Mouse (Mus musculus): ENCODE results near the gene Glod4. TPM values are rescaled to one million over a fixed set of nuclear protein-coding genes. Genes with fewer than 3 reads are reported as not detected.

Gene Glod4
- total and polyA plus RNA-seq, 2 experiments from 2014 or later = 63.5 to 116 TPM

- Histone ChIP-seq H3K27ac (ENCODE audit: low read depth, low read length) (no peak overlapping the region), H3K36me3 (ENCODE audit: insufficient read depth, low read length) (0 out of 2 replicates have a peak, but pooled peaks cover 2% of the 10 kb centered on the region), H3K4me1 (ENCODE audit: insufficient read depth, low read length) (peaks cover 6% of the 10 kb centered on the region), H3K27me3 (ENCODE audit: insufficient read depth, low read length) (no peaks in the 10 kb centered on the region), H3K9me3 (ENCODE audit: low read length) (no peaks in the 10 kb centered on the region), H3K9ac (replicated peaks; ENCODE audit: low read length, poor library complexity, severe bottlenecking) (no peak overlapping the region), H3K4me2 (ENCODE audit: low read depth, low read length, poor library complexity, severe bottlenecking) (no peak overlapping the region), H3K4me3 (ENCODE audit: low read depth, low read length) (no peak overlapping the region)
- no peak for DNase-seq (ENCODE audit: low spot score)
- no peak for ATAC-seq (ENCODE audit: low FRiP score)
- no peak for TF ChIP-seq CTCF (IDR thresholded peaks at IDR 0.05)
- WGBS = 88% methylated on average over 8 of the region's 8 CpGs
These were observed 97.1 kb downstream of the Glod4 start for GRCm38 (mm10) chr11:76146187-76147010.

- WGBS = 93% methylated on average over 1 of the region's 1 CpGs
- H3K27me3 ChIP-seq (ENCODE audit: insufficient read depth, low read length) = no peaks in the 10 kb centered on the region
- no peak for ATAC-seq (ENCODE audit: low FRiP score)
- H3K9ac ChIP-seq (replicated peaks; ENCODE audit: low read length, poor library complexity, severe bottlenecking) = no peak overlapping the region
- H3K9me3 ChIP-seq (ENCODE audit: low read length) = no peaks in the 10 kb centered on the region
- no peak for DNase-seq (ENCODE audit: low spot score)
- H3K36me3 ChIP-seq (ENCODE audit: insufficient read depth, low read length) = no peaks in the 10 kb centered on the region
- TF ChIP-seq CTCF (IDR thresholded peaks at IDR 0.05) = no peak
- peaks cover 6% of the 10 kb centered on the region for H3K4me1 ChIP-seq (ENCODE audit: insufficient read depth, low read length)
- no peak overlapping the region for H3K4me3 ChIP-seq (ENCODE audit: low read depth, low read length)
- no peak overlapping the region for H3K27ac ChIP-seq (ENCODE audit: low read depth, low read length)
- H3K4me2 ChIP-seq (ENCODE audit: low read depth, low read length, poor library complexity, severe bottlenecking) = no peak overlapping the region
These were observed 98.4 kb downstream of the Glod4 start for GRCm38 (mm10) chr11:76145169-76145568.

GRCm38 (mm10) chr11:76144386-76144785 lies 99.1 kb downstream of the Glod4 start:
- H3K4me3 ChIP-seq (ENCODE audit: low read depth, low read length) = no peak overlapping the region
- ATAC-seq (ENCODE audit: low FRiP score) = no peak
- H3K27ac ChIP-seq (ENCODE audit: low read depth, low read length) = no peak overlapping the region
- no peak for DNase-seq (ENCODE audit: low spot score)
- no peak overlapping the region for H3K9ac ChIP-seq (replicated peaks; ENCODE audit: low read length, poor library complexity, severe bottlenecking)
- H3K27me3 ChIP-seq (ENCODE audit: insufficient read depth, low read length) = no peaks in the 10 kb centered on the region
- H3K9me3 ChIP-seq (ENCODE audit: low read length) = no peaks in the 10 kb centered on the region
- peaks cover 6% of the 10 kb centered on the region for H3K4me1 ChIP-seq (ENCODE audit: insufficient read depth, low read length)
- no peak overlapping the region for H3K4me2 ChIP-seq (ENCODE audit: low read depth, low read length, poor library complexity, severe bottlenecking)
- TF ChIP-seq CTCF (IDR thresholded peaks at IDR 0.05) = no peak
- 95% methylated on average over 8 of the region's 8 CpGs for WGBS
- no peaks in the 10 kb centered on the region for H3K36me3 ChIP-seq (ENCODE audit: insufficient read depth, low read length)

- Histone ChIP-seq H3K9ac (replicated peaks; ENCODE audit: low read length, poor library complexity, severe bottlenecking) (no peak overlapping the region), H3K36me3 (ENCODE audit: insufficient read depth, low read length) (peaks cover 40% of the 10 kb centered on the region), H3K9me3 (ENCODE audit: low read length) (no peaks in the 10 kb centered on the region), H3K4me2 (ENCODE audit: low read depth, low read length, poor library complexity, severe bottlenecking) (no peak overlapping the region), H3K27ac (ENCODE audit: low read depth, low read length) (no peak overlapping the region), H3K4me3 (ENCODE audit: low read depth, low read length) (no peak overlapping the region), H3K27me3 (ENCODE audit: insufficient read depth, low read length) (no peaks in the 10 kb centered on the region), H3K4me1 (ENCODE audit: insufficient read depth, low read length) (no peaks in the 10 kb centered on the region)
- 83% methylated on average over 3 of the region's 3 CpGs for WGBS
- no peak for ATAC-seq (ENCODE audit: low FRiP score)
- no peak for TF ChIP-seq CTCF (IDR thresholded peaks at IDR 0.05)
- no peak for DNase-seq (ENCODE audit: low spot score)
These were observed 105.5 kb downstream of the Glod4 start for GRCm38 (mm10) chr11:76137996-76138395.

GRCm38 (mm10) chr11:76135641-76136437 lies 107.7 kb downstream of the Glod4 start:
- Histone ChIP-seq H3K9ac (replicated peaks; ENCODE audit: low read length, poor library complexity, severe bottlenecking) (no peak overlapping the region), H3K27me3 (ENCODE audit: insufficient read depth, low read length) (no peaks in the 10 kb centered on the region), H3K4me3 (ENCODE audit: low read depth, low read length) (no peak overlapping the region), H3K9me3 (ENCODE audit: low read length) (no peaks in the 10 kb centered on the region), H3K36me3 (ENCODE audit: insufficient read depth, low read length) (peaks cover 40% of the 10 kb centered on the region), H3K4me1 (ENCODE audit: insufficient read depth, low read length) (no peaks in the 10 kb centered on the region), H3K27ac (ENCODE audit: low read depth, low read length) (no peak overlapping the region), H3K4me2 (ENCODE audit: low read depth, low read length, poor library complexity, severe bottlenecking) (no peak overlapping the region)
- WGBS = 89% methylated on average over 7 of the region's 7 CpGs
- no peak for DNase-seq (ENCODE audit: low spot score)
- ATAC-seq (ENCODE audit: low FRiP score) = no peak
- no peak for TF ChIP-seq CTCF (IDR thresholded peaks at IDR 0.05)

GRCm38 (mm10) chr11:76130859-76131258 lies 112.7 kb downstream of the Glod4 start:
- Histone ChIP-seq H3K9ac (replicated peaks; ENCODE audit: low read length, poor library complexity, severe bottlenecking) (no peak overlapping the region), H3K4me2 (ENCODE audit: low read depth, low read length, poor library complexity, severe bottlenecking) (no peak overlapping the region), H3K27ac (ENCODE audit: low read depth, low read length) (no peak overlapping the region), H3K4me1 (ENCODE audit: insufficient read depth, low read length) (no peaks in the 10 kb centered on the region), H3K36me3 (ENCODE audit: insufficient read depth, low read length) (peaks cover 27% of the 10 kb centered on the region), H3K27me3 (ENCODE audit: insufficient read depth, low read length) (no peaks in the 10 kb centered on the region), H3K9me3 (ENCODE audit: low read length) (no peaks in the 10 kb centered on the region), H3K4me3 (ENCODE audit: low read depth, low read length) (no peak overlapping the region)
- WGBS = 86% methylated on average over 5 of the region's 5 CpGs
- no peak for ATAC-seq (ENCODE audit: low FRiP score)
- no peak for TF ChIP-seq CTCF (IDR thresholded peaks at IDR 0.05)
- no peak for DNase-seq (ENCODE audit: low spot score)

All from midbrain, postnatal 0 days (tissue).